Mouse (Mus musculus) brain, embryonic 18.5 days (tissue): Measurements from ENCODE around the gene Mlst8.

Experiments used
- DNase-seq: peaks from one replicate; pipeline ENCODE4 v3.0.0-alpha.2; 2012; ENCODE audit warnings: low read depth, low spot score

Mlst8 gene

DNA sequence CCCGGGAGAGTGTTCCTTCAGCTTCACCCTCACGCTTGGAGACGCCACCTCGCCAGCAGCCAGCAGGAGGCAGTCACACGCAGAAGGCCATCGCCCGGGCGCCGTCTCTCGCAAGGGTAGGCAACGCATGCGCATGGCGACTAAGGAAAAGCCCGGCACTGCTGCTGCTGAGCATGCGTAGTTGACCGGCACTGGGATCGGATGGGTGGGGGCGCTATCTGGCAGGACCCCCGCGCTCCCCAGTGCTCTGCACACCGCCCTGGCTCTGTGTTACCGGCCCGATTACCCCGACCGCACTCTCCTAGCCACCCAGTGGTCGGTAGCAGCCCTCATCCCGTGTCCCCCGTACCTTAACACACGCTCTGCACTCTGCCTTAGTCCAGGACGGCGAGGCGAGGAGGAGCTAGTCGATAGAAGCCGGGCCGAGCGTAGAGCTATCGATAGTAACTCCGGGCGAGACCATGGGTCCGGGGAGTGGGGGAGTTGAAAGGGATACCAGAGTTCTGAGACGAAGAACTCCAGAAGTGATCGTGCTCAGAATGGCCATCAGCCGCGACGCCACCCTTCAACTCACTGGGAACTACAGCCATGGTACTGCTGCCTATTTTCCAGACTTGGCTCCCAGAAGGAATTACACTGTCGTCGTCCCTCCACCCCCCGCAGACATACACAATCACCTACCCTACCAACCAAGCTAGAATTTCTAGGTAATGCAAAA is at the start of gene Mlst8:
Mlst8 (minus strand) TSS at position 416 of the 718 bp plus-strand sequence.
- peak; percentile 89 for DNase-seq

DNA sequence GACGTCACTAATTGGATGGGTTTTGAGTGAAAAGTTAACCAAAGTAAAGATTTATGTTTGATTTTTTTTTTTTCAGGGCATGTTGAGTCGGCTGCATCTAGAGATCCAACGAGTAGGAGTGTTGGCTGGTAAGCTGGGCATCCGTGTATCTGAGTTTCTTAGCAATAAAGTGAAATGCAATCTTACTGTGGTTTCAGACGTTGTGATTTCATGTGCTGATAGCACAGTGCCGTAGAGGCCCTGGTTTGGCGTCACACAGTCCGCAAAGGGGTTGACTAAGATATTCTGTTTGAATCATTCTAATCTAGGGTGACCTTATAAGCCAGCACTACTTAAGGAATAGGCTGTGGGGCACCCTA is 49.7 kb upstream of the Mlst8 start:
- no peak for DNase-seq

GRCm38 (mm10) chr17:24527723-24528559 is 49.1 kb upstream of the Mlst8 start, which contains the start of gene Traf7:
Gene Traf7 (minus strand): TSS chr17:24527938.
- peak; percentile 100 for DNase-seq

GRCm38 (mm10) chr17:24527315-24527714 is 48.4 kb upstream of the Mlst8 start:
- no peak for DNase-seq

DNA sequence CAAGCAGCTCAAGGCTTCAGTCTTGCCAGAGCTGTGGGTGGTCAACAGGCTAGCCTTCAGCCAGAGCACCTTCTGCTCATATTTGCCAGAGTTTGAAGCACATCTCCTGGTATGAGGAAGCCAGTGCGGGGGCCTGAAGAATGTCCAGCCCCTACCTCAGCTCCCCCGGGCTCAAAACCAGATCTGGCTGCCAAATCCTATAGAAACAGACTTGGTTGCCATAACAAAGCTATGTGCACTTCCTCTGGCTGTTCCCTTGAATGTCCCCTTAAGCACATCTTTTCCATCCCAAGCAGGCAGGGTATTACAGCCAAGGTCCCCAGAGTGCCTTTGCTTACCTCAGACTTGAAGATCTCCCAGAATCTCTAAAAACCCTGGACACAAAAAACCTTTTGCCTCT is 45.9 kb upstream of the Mlst8 start:
- no peak for DNase-seq

DNA sequence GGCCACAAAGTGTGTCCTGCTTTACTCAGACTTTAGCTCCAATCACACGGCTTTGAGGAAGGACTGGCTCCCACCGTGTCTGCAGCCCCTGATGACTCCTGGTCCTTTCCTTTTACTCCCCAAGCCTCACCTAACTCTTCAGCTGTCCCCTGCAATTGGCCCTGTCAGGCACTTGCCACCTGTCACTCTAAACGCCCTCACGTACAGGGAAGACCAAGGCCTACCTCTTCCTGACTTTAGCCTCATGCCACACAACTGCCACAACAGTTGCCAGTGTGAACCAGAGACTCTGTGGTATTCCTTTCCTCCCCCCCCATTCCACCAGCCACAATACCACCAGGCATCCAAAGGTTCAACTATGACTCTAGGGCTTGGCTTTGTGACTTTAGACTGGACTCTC is 41.6 kb upstream of the Mlst8 start:
- DNase-seq = no peak

DNA sequence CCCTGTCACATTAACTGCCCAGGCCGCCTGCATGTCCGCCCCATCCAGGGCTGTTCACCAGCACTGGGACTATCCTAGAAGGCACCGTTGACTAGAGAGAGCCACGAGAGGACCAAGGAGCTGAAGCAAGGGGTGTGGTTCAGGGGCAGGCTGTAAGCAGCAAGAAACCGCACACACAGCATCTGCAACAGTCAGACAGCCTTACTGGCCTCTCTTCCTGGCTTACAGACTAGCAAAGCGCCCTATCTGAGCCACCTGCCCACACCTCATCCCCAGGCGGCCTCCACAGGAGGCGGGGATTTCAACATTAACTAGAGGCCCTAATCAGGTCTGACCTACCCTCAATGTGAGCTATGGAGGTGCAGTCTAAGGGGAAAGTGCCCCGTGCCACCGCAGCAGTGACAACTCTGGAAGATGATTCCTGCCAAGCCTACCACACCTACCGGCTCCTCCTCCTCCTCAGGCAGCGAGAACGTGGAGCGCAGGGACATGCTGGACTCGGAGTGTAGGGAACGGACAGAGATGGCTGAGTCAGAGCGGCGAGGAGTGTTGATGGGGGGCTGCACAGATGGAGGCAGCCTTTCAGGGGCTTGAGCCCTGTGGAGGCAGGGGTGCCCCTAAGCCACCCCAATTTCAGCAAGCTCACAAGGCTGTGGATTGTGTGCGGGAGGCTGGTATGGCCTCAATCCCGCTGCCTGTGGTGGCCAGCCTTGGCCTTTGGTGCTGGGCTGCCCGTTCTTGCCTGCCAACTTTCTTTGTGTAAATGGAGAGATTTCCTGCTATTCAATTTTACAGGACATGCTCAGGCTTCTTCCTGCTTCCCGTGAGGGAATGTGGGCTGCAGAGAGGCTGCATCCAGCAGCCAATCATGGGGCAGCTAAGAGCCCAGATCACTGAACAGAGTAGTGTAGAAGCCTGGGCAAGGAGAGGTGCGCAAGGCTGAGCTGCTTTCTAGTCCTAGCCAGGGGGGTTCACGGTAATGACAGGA is 35.7 kb upstream of the Mlst8 start:
- DNase-seq = no peak

GRCm38 (mm10) chr17:24513609-24514008 is 34.7 kb upstream of the Mlst8 start:
- DNase-seq = no peak

- no peak for DNase-seq
These were observed 29.1 kb upstream of the Mlst8 start for GRCm38 (mm10) chr17:24507806-24508460.

GRCm38 (mm10) chr17:24507129-24507664 is 28.3 kb upstream of the Mlst8 start:
- DNase-seq = no peak

- no peak for DNase-seq
These were observed 27.6 kb upstream of the Mlst8 start for GRCm38 (mm10) chr17:24506332-24507070.

- no peak for DNase-seq
These were observed 26.5 kb upstream of the Mlst8 start for GRCm38 (mm10) chr17:24505286-24505955.

- DNase-seq = no peak
These were observed 25.2 kb upstream of the Mlst8 start for GRCm38 (mm10) chr17:24504085-24504484.

- DNase-seq = no peak
These were observed 23.3 kb upstream of the Mlst8 start for GRCm38 (mm10) chr17:24502208-24502607.

GRCm38 (mm10) chr17:24496026-24496425 is 17.1 kb upstream of the Mlst8 start:
- no peak for DNase-seq

- DNase-seq = no peak
These were observed 16.6 kb upstream of the Mlst8 start for GRCm38 (mm10) chr17:24495443-24495842.

DNA sequence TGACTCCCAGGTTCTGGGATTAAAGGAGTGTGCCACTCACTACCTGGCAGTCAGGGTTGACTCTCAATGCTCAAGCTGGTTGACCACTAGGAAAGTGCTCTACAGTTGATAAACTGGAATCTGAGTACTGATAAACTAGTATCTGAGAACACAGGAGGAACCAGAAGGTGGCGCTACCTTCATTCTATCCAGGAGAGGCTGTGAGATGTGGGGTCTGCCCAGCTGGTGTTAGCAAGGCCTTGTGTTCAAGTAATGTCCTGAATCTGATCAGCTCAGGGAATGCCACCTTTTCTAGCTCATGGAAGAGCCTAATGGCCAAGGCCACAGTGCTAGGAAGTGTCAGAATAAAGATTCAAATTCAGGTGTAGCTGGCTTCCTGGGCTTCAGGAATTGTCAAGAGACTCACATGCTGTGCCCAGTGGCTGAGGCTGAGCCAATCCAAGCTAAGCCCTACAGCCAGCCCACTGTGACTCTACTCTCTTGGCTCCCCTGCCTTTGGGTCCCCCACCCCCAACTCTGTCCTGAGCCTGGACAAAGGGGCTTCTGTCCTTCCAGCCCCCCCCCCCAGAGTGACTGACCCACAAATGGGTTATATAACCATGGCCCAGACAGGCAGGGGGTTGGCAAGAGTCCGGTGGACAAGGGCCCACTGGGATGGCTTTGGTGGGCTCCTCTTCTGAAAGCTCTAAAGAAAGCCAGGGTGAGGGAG is 15.9 kb upstream of the Mlst8 start:
- DNase-seq = no peak

- DNase-seq = no peak
These were observed 11.5 kb upstream of the Mlst8 start for GRCm38 (mm10) chr17:24490399-24490798.
